Mouse (Mus musculus) spleen, adult 2 months (tissue): ENCODE data around the gene Tbx10. TPM values are rescaled to one million over a fixed set of nuclear protein-coding genes. Genes with fewer than 3 reads are reported as not detected.
A peak's percentile ranks its signal among the peaks of the same experiment; 100 is the strongest.
"Not testable (repeated sequence)": the region's sequence is repeated elsewhere in the genome, so short reads cannot be mapped to it uniquely, and the experiment has no call there.

Source experiments
- DNase-seq, 2 experiments: peaks; one replicate each; pipeline versions ENCODE4 v3.0.0 to v3.0.0-alpha.2; 2012 to 2021; ENCODE audit warnings: low spot score in 2 of 2, low read depth in 1 of 2
- H3K27ac ChIP-seq: fragments of 200-500 bp; 2 replicates; pipeline ENCODE4 v1.5.1; 2012; ENCODE audit warnings: low read length, inconsistent platforms; ENCODE audit not compliant: insufficient read depth
- H3K27me3 ChIP-seq: fragments of 200-500 bp; 2 replicates; pipeline ENCODE4 v1.6.1; 2012; ENCODE audit warnings: mild to moderate bottlenecking, moderate library complexity, low read length, inconsistent platforms; ENCODE audit not compliant: control insufficient read depth, insufficient read depth
- H3K36me3 ChIP-seq: fragments of 200-500 bp; 2 replicates; pipeline ENCODE4 v1.6.1; 2012; ENCODE audit warnings: mild to moderate bottlenecking, low read length, inconsistent platforms; ENCODE audit not compliant: control insufficient read depth, insufficient read depth
- H3K4me1 ChIP-seq: fragments of 200-500 bp; 2 replicates; pipeline ENCODE4 v1.6.1; 2011; ENCODE audit warnings: inconsistent platforms; ENCODE audit not compliant: control insufficient read depth, insufficient read depth, insufficient read length
- H3K4me3 ChIP-seq: fragments of 200-500 bp; 2 replicates; pipeline ENCODE4 v1.5.1; 2011; ENCODE audit warnings: mild to moderate bottlenecking, inconsistent platforms; ENCODE audit not compliant: insufficient read depth, insufficient read length; ENCODE audit errors: extremely low read depth
- CTCF ChIP-seq: fragments of 200-500 bp; IDR thresholded peaks from 2 replicates; pipeline ENCODE4 v1.5.1; 2011; ENCODE audit warnings: mild to moderate bottlenecking, inconsistent platforms; ENCODE audit not compliant: insufficient read depth, insufficient read length, insufficient replicate concordance; ENCODE audit errors: extremely low read depth
- POLR2A ChIP-seq: fragments of 200-500 bp; IDR thresholded peaks from 2 replicates; pipeline ENCODE4 v1.6.1; 2011; ENCODE audit warnings: low read depth, low read length, inconsistent platforms
- WGBS: fragments of 180-500 bp; shearing (Covaris S2); methylation state at CpG from one replicate; pipeline ENCODE4 v1.1.7; 2018; 5-methylcytosine and 5-hydroxymethylcytosine counted together
- polyA plus RNA-seq: library from polyadenylated mRNA; depleted of rRNA; stranded (reverse); fragments of >200 nt; gene quantifications from 2 replicates; pipeline ENCODE4 v1.2.3, GENCODE M21; 2012; rRNA removed

The Tbx10 gene
- polyA plus RNA-seq, 1 experiment: not detected

- no peaks in the 10 kb centered on the region for H3K4me1 ChIP-seq
- H3K27ac ChIP-seq: peak within 1 kb of the TSS; percentile 46
- no peaks in the 10 kb centered on the region for H3K27me3 ChIP-seq
- H3K36me3 ChIP-seq: no peaks in the 10 kb centered on the region
- no peak for TF ChIP-seq POLR2A
- TF ChIP-seq CTCF: no peak
- H3K4me3 ChIP-seq: no peak within 1 kb of the TSS
- DNase-seq: no peak
- 72% methylated on average over 16 of the region's 16 CpGs for WGBS
Measured at GRCm38 (mm10) chr19:4045966-4046865, 53.7 kb downstream of the Tbx10 start, which contains the start of gene Gstp2. Gene Gstp2, minus strand, starts transcription at chr19:4046023.

- 72% methylated on average over 8 of the region's 8 CpGs for WGBS
- DNase-seq: no peak
- no peak overlapping the region for H3K4me3 ChIP-seq
- TF ChIP-seq POLR2A (no peak), CTCF (no peak)
- H3K27ac ChIP-seq: no peak overlapping the region
- H3K4me1 ChIP-seq: no peaks in the 10 kb centered on the region
- no peaks in the 10 kb centered on the region for H3K36me3 ChIP-seq
- H3K27me3 ChIP-seq: no peaks in the 10 kb centered on the region
Measured at GRCm38 (mm10) chr19:4046866-4047254, 54.3 kb downstream of the Tbx10 start.

GRCm38 (mm10) chr19:4047859-4048258 lies 55.3 kb downstream of the Tbx10 start:
- DNase-seq: peak; percentile 67 to 79

GRCm38 (mm10) chr19:4049069-4049468 lies 56.5 kb downstream of the Tbx10 start:
- H3K27ac ChIP-seq, H3K4me3 ChIP-seq, H3K4me1 ChIP-seq, H3K27me3 ChIP-seq, DNase-seq, H3K36me3 ChIP-seq: not testable (repeated sequence)
- 78% methylated on average over 5 of the region's 5 CpGs for WGBS

More at GRCm38 (mm10) chr19:4047859-4048258, 55.3 kb downstream of the Tbx10 start:
- no peaks in the 10 kb centered on the region for H3K36me3 ChIP-seq
- no peak overlapping the region for H3K27ac ChIP-seq
- H3K4me1 ChIP-seq: no peaks in the 10 kb centered on the region
- no peak overlapping the region for H3K4me3 ChIP-seq
- H3K27me3 ChIP-seq: no peaks in the 10 kb centered on the region
- 11% methylated on average over 4 of the region's 4 CpGs for WGBS
- TF ChIP-seq CTCF (peak; percentile 75; the same call in 1 of the 2 replicates), POLR2A (no peak)

Other genes starting within 250 kb of the Tbx10 start
- 13.9 and 14.2 TPM in 2 replicates for gene Kmt5b, start 225.3 kb upstream of the Tbx10 start, polyA plus RNA-seq
- 21.2 and 23.0 TPM in 2 replicates for gene Chka, start 141.0 kb upstream of the Tbx10 start, polyA plus RNA-seq
- 269 and 299 TPM in 2 replicates for gene Tcirg1, start 85.6 kb upstream of the Tbx10 start, polyA plus RNA-seq
- gene Ndufs8, start 80.0 kb upstream of the Tbx10 start, polyA plus RNA-seq: 120 and 161 TPM in 2 replicates
- gene Aldh3b1, start 62.9 kb upstream of the Tbx10 start, polyA plus RNA-seq: 24.6 and 26.1 TPM in 2 replicates
- 753 and 934 TPM in 2 replicates for gene Unc93b1, start 57.6 kb upstream of the Tbx10 start, polyA plus RNA-seq
- gene Aldh3b3, start 34.1 kb upstream of the Tbx10 start, polyA plus RNA-seq: 0.07 and 0.20 TPM in 2 replicates
- 0.65 and 0.79 TPM in 2 replicates for gene Aldh3b2, start 20.4 kb upstream of the Tbx10 start, polyA plus RNA-seq
- gene Acy3, start 6.2 kb upstream of the Tbx10 start, polyA plus RNA-seq: 9.6 and 11.1 TPM in 2 replicates
- gene Nudt8, start 7.8 kb downstream of the Tbx10 start, polyA plus RNA-seq: 18.5 and 22.2 TPM in 2 replicates
- 2.9 and 3.1 TPM in 2 replicates for gene Gm49405, start 7.9 kb downstream of the Tbx10 start, polyA plus RNA-seq
- 12.8 and 13.7 TPM in 2 replicates for gene Doc2g, start 10.6 kb downstream of the Tbx10 start, polyA plus RNA-seq
- gene Ndufv1, start 20.1 kb downstream of the Tbx10 start, polyA plus RNA-seq: 65.5 and 71.3 TPM in 2 replicates
- gene Gstp1, start 45.2 kb downstream of the Tbx10 start, polyA plus RNA-seq: 179 and 335 TPM in 2 replicates
- 17.9 and 132 TPM in 2 replicates for gene Gstp2, start 53.3 kb downstream of the Tbx10 start, polyA plus RNA-seq
- gene Gstp3, start 66.8 kb downstream of the Tbx10 start, polyA plus RNA-seq: 13.0 and 15.7 TPM in 2 replicates
- gene Cabp2, start 88.8 kb downstream of the Tbx10 start, polyA plus RNA-seq: 7.0 and 8.3 TPM in 2 replicates
- gene Cdk2ap2, start 104.4 kb downstream of the Tbx10 start, polyA plus RNA-seq: 247 and 334 TPM in 2 replicates
- 358 and 415 TPM in 2 replicates for gene Pitpnm1, start 107.2 kb downstream of the Tbx10 start, polyA plus RNA-seq
- 85.3 and 99.6 TPM in 2 replicates for gene Aip, start 133.1 kb downstream of the Tbx10 start, polyA plus RNA-seq
- 0.09 and 0.11 TPM in 2 replicates for gene Gpr152, start 147.0 kb downstream of the Tbx10 start, polyA plus RNA-seq
- 1.9 and 2.2 TPM in 2 replicates for gene Cabp4, start 151.3 kb downstream of the Tbx10 start, polyA plus RNA-seq
- 386 and 394 TPM in 2 replicates for gene Coro1b, start 155.9 kb downstream of the Tbx10 start, polyA plus RNA-seq
- 631 and 1,026 TPM in 2 replicates for gene Ptprcap, start 160.9 kb downstream of the Tbx10 start, polyA plus RNA-seq
- gene Rps6kb2, start 170.6 kb downstream of the Tbx10 start, polyA plus RNA-seq: 40.7 and 51.5 TPM in 2 replicates
- 52.0 and 64.5 TPM in 2 replicates for gene Carns1, start 182.7 kb downstream of the Tbx10 start, polyA plus RNA-seq
- gene Tbc1d10c, start 198.5 kb downstream of the Tbx10 start, polyA plus RNA-seq: 266 and 328 TPM in 2 replicates
- gene Ppp1ca, start 199.3 kb downstream of the Tbx10 start, polyA plus RNA-seq: 464 and 481 TPM in 2 replicates
- gene Rad9a, start 208.9 kb downstream of the Tbx10 start, polyA plus RNA-seq: 53.1 and 62.9 TPM in 2 replicates
- gene Clcf1, start 221.5 kb downstream of the Tbx10 start, polyA plus RNA-seq: 128 and 163 TPM in 2 replicates
- not detected in 2 replicates for gene AC109138.7, start 221.6 kb downstream of the Tbx10 start, polyA plus RNA-seq
- gene Pold4, start 239.1 kb downstream of the Tbx10 start, polyA plus RNA-seq: 233 and 309 TPM in 2 replicates